Mouse (Mus musculus) hindbrain, embryonic 16.5 days (tissue): Measurements from ENCODE around the gene Vwa7. TPM values are rescaled to one million over a fixed set of nuclear protein-coding genes. Genes with fewer than 3 reads are reported as not detected.
"Not testable (repeated sequence)": the region's sequence is repeated elsewhere in the genome, so short reads cannot be mapped to it uniquely, and the experiment has no call there.

Experiments
- ATAC-seq: fragments of 200-750 bp; cut with Nextera tagmentation; 2 replicates; pipeline ENCODE4 v1.8.0; 2017; ENCODE audit warnings: moderate TSS enrichment, moderate library complexity
- H3K27ac ChIP-seq: fragments of 300-500 bp; sonication (generic); 2 replicates; pipeline ENCODE4 v1.5.1; 2014; ENCODE audit warnings: low read depth, mild to moderate bottlenecking, control low read depth, low read length, moderate library complexity
- H3K27me3 ChIP-seq: fragments of 300-500 bp; sonication (generic); replicated peaks from 2 replicates; pipeline ENCODE4 v1.6.1; 2014; ENCODE audit warnings: low read length; ENCODE audit not compliant: control insufficient read depth, insufficient read depth
- H3K36me3 ChIP-seq: fragments of 300-500 bp; sonication (generic); 2 replicates; pipeline ENCODE4 v1.6.1; 2014; ENCODE audit warnings: mild to moderate bottlenecking, low read length, moderate library complexity, mixed read lengths; ENCODE audit not compliant: control insufficient read depth, insufficient read depth
- H3K4me1 ChIP-seq: fragments of 300-500 bp; sonication (generic); 2 replicates; pipeline ENCODE4 v1.6.1; 2014; ENCODE audit warnings: low read depth, low read length; ENCODE audit not compliant: control insufficient read depth, insufficient read depth
- H3K4me2 ChIP-seq: fragments of 300-500 bp; sonication (generic); 2 replicates; pipeline ENCODE4 v1.6.1; 2014; ENCODE audit warnings: mild to moderate bottlenecking, low read length, control low read depth, moderate library complexity
- H3K4me3 ChIP-seq: fragments of 300-500 bp; sonication (generic); 2 replicates; pipeline ENCODE4 v1.5.1; 2014; ENCODE audit warnings: mild to moderate bottlenecking, low read length, control low read depth, moderate library complexity
- H3K9ac ChIP-seq: fragments of 300-500 bp; sonication (generic); 2 replicates; pipeline ENCODE4 v1.6.1; 2014; ENCODE audit warnings: low read depth, mild to moderate bottlenecking, control low read depth, low read length, moderate library complexity
- H3K9me3 ChIP-seq: fragments of 300-500 bp; sonication (generic); 2 replicates; pipeline ENCODE4 v1.6.1; 2014; ENCODE audit warnings: mild to moderate bottlenecking, low read length, moderate library complexity; ENCODE audit not compliant: control insufficient read depth
- WGBS: fragments of 180-500 bp; shearing (Covaris S2); extraction: QIAGEN DNeasy Blood & Tissue Kit; methylation state at CpG from one replicate; pipeline ENCODE4 v1.1.7; 2014; 5-methylcytosine and 5-hydroxymethylcytosine counted together
- polyA plus RNA-seq: library from polyadenylated mRNA; unstranded; fragments of >200 nt; fragmentation: Nextera tagmentation; extraction: Ambion mirVana; gene quantifications from 2 replicates; pipeline ENCODE4 v1.2.1, GENCODE M21; 2015

Vwa7 gene
- polyA plus RNA-seq, 1 experiment from 2014 or later: 0.08 TPM

GRCm38 (mm10) chr17:35005158-35005557 is 11.2 kb upstream of the Vwa7 start:
- Histone ChIP-seq H3K9ac (no peak overlapping the region), H3K36me3 (peaks cover 25% of the 10 kb centered on the region), H3K4me1 (peaks cover 13% of the 10 kb centered on the region), H3K27me3 (no peaks in the 10 kb centered on the region), H3K9me3 (no peaks in the 10 kb centered on the region), H3K27ac (no peak overlapping the region), H3K4me2 (no peak overlapping the region), H3K4me3 (no peak overlapping the region)
- 90% methylated on average over 10 of the region's 10 CpGs for WGBS
- no peak for ATAC-seq

GRCm38 (mm10) chr17:35005902-35006301 is 10.5 kb upstream of the Vwa7 start:
- not testable (repeated sequence) for H3K27me3 ChIP-seq, H3K9me3 ChIP-seq, H3K4me2 ChIP-seq, H3K9ac ChIP-seq, H3K4me3 ChIP-seq, H3K27ac ChIP-seq, ATAC-seq
- Histone ChIP-seq H3K36me3 (peaks cover 32% of the 10 kb centered on the region), H3K4me1 (peaks cover 13% of the 10 kb centered on the region)
- 93% methylated on average over 4 of the region's 5 CpGs for WGBS

- Histone ChIP-seq H3K4me2 (no peak overlapping the region), H3K9me3 (no peaks in the 10 kb centered on the region), H3K4me3 (no peak overlapping the region), H3K36me3 (peaks cover 47% of the 10 kb centered on the region), H3K27ac (no peak overlapping the region), H3K27me3 (no peaks in the 10 kb centered on the region), H3K4me1 (peaks cover 9% of the 10 kb centered on the region), H3K9ac (no peak overlapping the region)
- no peak for ATAC-seq
- WGBS: 97% methylated on average over 7 of the region's 7 CpGs
Measured at GRCm38 (mm10) chr17:35007387-35007991, 8.9 kb upstream of the Vwa7 start.

- Histone ChIP-seq H3K36me3 (peaks cover 66% of the 10 kb centered on the region), H3K4me1 (no peaks in the 10 kb centered on the region), H3K9me3 (no peaks in the 10 kb centered on the region), H3K27me3 (no peaks in the 10 kb centered on the region), H3K4me2 (no peak overlapping the region), H3K9ac (no peak overlapping the region), H3K4me3 (no peak overlapping the region), H3K27ac (no peak overlapping the region)
- no peak for ATAC-seq
- WGBS: 81% methylated on average over 7 of the region's 7 CpGs
Measured at GRCm38 (mm10) chr17:35009586-35009985, 6.8 kb upstream of the Vwa7 start.

- Histone ChIP-seq H3K4me2 (no peak overlapping the region), H3K4me3 (no peak overlapping the region), H3K27me3 (no peaks in the 10 kb centered on the region), H3K27ac (no peak overlapping the region), H3K9ac (no peak overlapping the region), H3K4me1 (peaks cover 3% of the 10 kb centered on the region; the same call in 1 of the 2 replicates), H3K36me3 (peaks cover 59% of the 10 kb centered on the region), H3K9me3 (no peaks in the 10 kb centered on the region)
- ATAC-seq: no peak
- WGBS: 93% methylated on average over 8 of the region's 8 CpGs
Measured at GRCm38 (mm10) chr17:35011440-35011839, 4.9 kb upstream of the Vwa7 start.

GRCm38 (mm10) chr17:35012430-35012829 is 3.9 kb upstream of the Vwa7 start:
- Histone ChIP-seq H3K4me3 (no peak overlapping the region), H3K4me2 (no peak overlapping the region), H3K4me1 (peaks cover 3% of the 10 kb centered on the region; the same call in 1 of the 2 replicates), H3K9ac (no peak overlapping the region), H3K9me3 (no peaks in the 10 kb centered on the region), H3K27me3 (no peaks in the 10 kb centered on the region), H3K36me3 (peaks cover 59% of the 10 kb centered on the region), H3K27ac (no peak overlapping the region)
- WGBS: 89% methylated on average over 13 of the region's 13 CpGs
- ATAC-seq: no peak

- Histone ChIP-seq H3K27ac (no peak overlapping the region), H3K9ac (no peak overlapping the region), H3K9me3 (no peaks in the 10 kb centered on the region), H3K4me1 (peaks cover 3% of the 10 kb centered on the region; the same call in 1 of the 2 replicates), H3K4me2 (no peak overlapping the region), H3K36me3 (peaks cover 52% of the 10 kb centered on the region), H3K4me3 (no peak overlapping the region), H3K27me3 (no peaks in the 10 kb centered on the region)
- no peak for ATAC-seq
- 88% methylated on average over 6 of the region's 6 CpGs for WGBS
Measured at GRCm38 (mm10) chr17:35013221-35013620, 3.2 kb upstream of the Vwa7 start.

- Histone ChIP-seq H3K4me2 (no peak overlapping the region), H3K9ac (no peak overlapping the region), H3K9me3 (no peaks in the 10 kb centered on the region), H3K27ac (no peak overlapping the region), H3K36me3 (peaks cover 48% of the 10 kb centered on the region), H3K4me3 (no peak overlapping the region), H3K27me3 (no peaks in the 10 kb centered on the region), H3K4me1 (peaks cover 3% of the 10 kb centered on the region; the same call in 1 of the 2 replicates)
- ATAC-seq: no peak
- 90% methylated on average over 16 of the region's 16 CpGs for WGBS
Measured at GRCm38 (mm10) chr17:35015296-35015695, 1.1 kb upstream of the Vwa7 start.

- H3K4me1 ChIP-seq: peaks cover 8% of the 10 kb centered on the region
- H3K4me2 ChIP-seq: no peak overlapping the region
- 82% methylated on average over 10 of the region's 10 CpGs for WGBS
- no peak overlapping the region for H3K4me3 ChIP-seq
- peaks cover 31% of the 10 kb centered on the region for H3K36me3 ChIP-seq
- no peaks in the 10 kb centered on the region for H3K27me3 ChIP-seq
- ATAC-seq: 0 out of 2 replicates have a peak, but pooled peaks have one; percentile 3
- H3K9ac ChIP-seq: no peak overlapping the region
- no peak overlapping the region for H3K27ac ChIP-seq
- no peaks in the 10 kb centered on the region for H3K9me3 ChIP-seq
Measured at GRCm38 (mm10) chr17:35016791-35017705, 669 bp downstream of the Vwa7 start.
